In the genomic region with DNA sequence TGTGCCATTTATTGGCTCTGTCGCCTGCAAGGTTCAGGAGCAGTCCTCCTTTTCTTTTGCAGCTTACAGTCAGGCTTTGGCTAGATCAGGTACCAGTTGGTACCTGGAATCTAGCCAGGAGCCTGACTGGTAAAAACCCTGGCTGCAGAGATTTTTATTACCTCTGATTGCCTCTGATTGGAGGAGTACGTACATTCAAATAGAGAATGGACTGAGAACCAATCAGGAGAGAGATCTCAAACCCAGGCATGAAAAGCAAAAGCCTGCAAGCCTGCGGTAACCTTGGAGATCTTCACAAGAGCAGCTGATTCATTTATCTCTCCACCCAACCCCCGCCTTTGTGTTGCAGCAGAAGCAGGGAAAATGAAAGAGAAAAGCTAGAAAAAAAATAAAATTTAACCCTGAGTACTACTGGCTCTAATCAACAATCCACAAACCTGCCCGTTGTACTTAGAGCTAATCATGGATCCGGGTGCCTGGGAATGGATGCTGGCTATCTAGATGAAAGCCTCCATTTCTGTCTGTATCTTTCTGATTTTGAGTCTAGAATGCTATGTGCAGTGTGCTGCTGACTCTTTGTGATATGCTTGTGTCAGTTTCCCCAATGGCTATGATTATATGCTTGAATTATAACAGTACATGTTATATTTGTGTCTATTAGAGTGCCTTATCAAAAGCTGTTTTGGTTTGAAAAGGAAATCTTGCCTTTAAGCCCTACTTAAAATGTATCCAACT, we compare ENCODE assay signal across 8 mouse cellular contexts.
A peak's percentile ranks its signal among the peaks of the same experiment; 100 is the strongest.
DNase-seq lines count a peak whose midpoint lies in the region; ATAC-seq and TF ChIP-seq lines count a peak whose summit lies in the region.
"Had no signal": no experiment of that assay in that cellular context is flagged by ENCODE, and none has a peak within 500 bp of the region (broad histone marks: within the 10 kb centered on the region; RNA-seq: fewer than 3 reads in every experiment).

No protein-coding gene starts in this region.

- TF ChIP-seq CTCF in brain, embryonic 14.5 days (IDR thresholded peaks at IDR 0.05; ENCODE audit: borderline replicate concordance, extremely low read depth, insufficient read depth, insufficient read length): no peak

- no peaks in the 10 kb centered on the region for H3K36me3 ChIP-seq in hindbrain, embryonic 14.5 days (replicated peaks; ENCODE audit: control insufficient read depth, insufficient read depth)
- peaks cover 5% of the 10 kb centered on the region; the same call in 1 of the 2 replicates for H3K36me3 ChIP-seq in neural tube, embryonic 15.5 days

- no peaks in the 10 kb centered on the region for H3K27me3 ChIP-seq in hindbrain, embryonic 14.5 days (ENCODE audit: control insufficient read depth, insufficient read depth, low read length)
- no peaks in the 10 kb centered on the region for H3K27me3 ChIP-seq in neural tube, embryonic 15.5 days (replicated peaks)

- peak overlapping the region; percentile 29; the same call in 1 of the 2 replicates for H3K9ac ChIP-seq in hindbrain, embryonic 14.5 days
- H3K9ac ChIP-seq in neural tube, embryonic 15.5 days (replicated peaks): no peak overlapping the region

- H3K9me3 ChIP-seq in hindbrain, embryonic 14.5 days (ENCODE audit: control insufficient read depth, low read length): peaks cover 7% of the 10 kb centered on the region; the same call in 1 of the 2 replicates
- H3K9me3 ChIP-seq in neural tube, embryonic 15.5 days (replicated peaks): no peaks in the 10 kb centered on the region

- H3K4me3 ChIP-seq in hindbrain, embryonic 14.5 days (replicated peaks; ENCODE audit: low read length): no peak overlapping the region
- no peak overlapping the region for H3K4me3 ChIP-seq in neural tube, embryonic 15.5 days (replicated peaks)

- H3K4me2 ChIP-seq in hindbrain, embryonic 14.5 days (replicated peaks): peak overlapping the region; percentile 40
- H3K4me2 ChIP-seq in neural tube, embryonic 15.5 days: peak overlapping the region; percentile 35

- 41% methylated on average over 6 of the region's 6 CpGs for WGBS in hindbrain, embryonic 14.5 days
- 41% methylated on average over 6 of the region's 6 CpGs for WGBS in neural tube, embryonic 15.5 days

- H3K4me1 ChIP-seq in hindbrain, embryonic 14.5 days (replicated peaks; ENCODE audit: control insufficient read depth, insufficient read depth, low read length): 0 out of 2 replicates have a peak, but pooled peaks cover 3% of the 10 kb centered on the region
- H3K4me1 ChIP-seq in neural tube, embryonic 15.5 days: peaks cover 12% of the 10 kb centered on the region; the same call in 1 of the 2 replicates

- DNase-seq in brain, embryonic 14.5 days (ENCODE audit: low read depth): peak; percentile 97
- DNase-seq in embryo, embryonic 11.5 days (ENCODE audit: low read depth, low spot score): peak; percentile 17
- DNase-seq in hindbrain, embryonic 14.5 days (ENCODE audit: low spot score): peak; percentile 74
- DNase-seq in left cerebral cortex, postnatal 25 days (ENCODE audit: low spot score in 2 of 2): peak; percentile 63 to 91
- no peak for DNase-seq in heart, postnatal 36 days

- intact Hi-C loops in left cerebral cortex, postnatal 25 days (cut with DNase I): no loop called here
- intact Hi-C loops in heart, postnatal 36 days (cut with DNase I): no loop called here

- TF ChIP-seq POLR2A in brain, embryonic 14.5 days (IDR thresholded peaks at IDR 0.05; ENCODE audit: borderline replicate concordance, extremely low read depth, insufficient read depth, insufficient read length, poor library complexity, severe bottlenecking): peak; percentile 30; the same call in 1 of the 2 replicates

- peak overlapping the region; percentile 96 for H3K27ac ChIP-seq in hindbrain, embryonic 14.5 days
- H3K27ac ChIP-seq in neural tube, embryonic 15.5 days (replicated peaks): peak overlapping the region; percentile 85
- H3K27ac ChIP-seq: macrophage had no signal

- peak; percentile 96 for ATAC-seq in hindbrain, embryonic 14.5 days (ENCODE audit: low FRiP score)
- ATAC-seq in neural tube, embryonic 15.5 days (ENCODE audit: low FRiP score): peak; percentile 96
- ATAC-seq in CD4-positive, CD25-positive, alpha-beta regulatory T cell, adult 4 months: no peak

Comparison
In these comparisons a context has a peak if more than half of its experiments do, and no peak if none do; other contexts are left out.
1. DNase-seq: peak in brain, embryonic 14.5 days (single experiment), embryo, embryonic 11.5 days (single experiment), hindbrain, embryonic 14.5 days (single experiment) and left cerebral cortex, postnatal 25 days (2 of 2); none in heart, postnatal 36 days (0 of 2).